Mouse (Mus musculus) limb, embryonic 15.5 days (tissue): ENCODE measurements at regions not wholly inside any gene's neighbourhood (a gene's known extent, or its start where the extent isn't known, plus 50 kb on each side); places are given as distances from the start of the nearest gene placed in this dataset.

Source experiments
- ATAC-seq: fragments of 200-750 bp; cut with Nextera tagmentation; 2 replicates; pipeline ENCODE4 v1.8.0; 2017; ENCODE audit warnings: low read depth, moderate TSS enrichment; ENCODE audit not compliant: insufficient number of reproducible peaks, low FRiP score, low TSS enrichment
- H3K27ac ChIP-seq: fragments of 300-500 bp; sonication (generic); 2 replicates; pipeline ENCODE4 v1.5.1; 2015; ENCODE audit warnings: moderate library complexity, mild to moderate bottlenecking, inconsistent platforms
- H3K27me3 ChIP-seq: fragments of 300-500 bp; sonication (generic); 2 replicates; pipeline ENCODE4 v1.6.1; 2015; ENCODE audit warnings: inconsistent platforms
- H3K36me3 ChIP-seq: fragments of 300-500 bp; sonication (generic); 2 replicates; pipeline ENCODE4 v1.6.1; 2015; ENCODE audit warnings: inconsistent platforms
- H3K4me1 ChIP-seq: fragments of 300-500 bp; sonication (generic); 2 replicates; pipeline ENCODE4 v1.6.1; 2015; ENCODE audit warnings: inconsistent platforms
- H3K4me2 ChIP-seq: fragments of 300-500 bp; sonication (generic); 2 replicates; pipeline ENCODE4 v1.6.1; 2015; ENCODE audit warnings: mild to moderate bottlenecking, inconsistent platforms
- H3K4me3 ChIP-seq: fragments of 300-500 bp; sonication (generic); 2 replicates; pipeline ENCODE4 v1.5.1; 2015; ENCODE audit warnings: mild to moderate bottlenecking, inconsistent platforms
- H3K9ac ChIP-seq: fragments of 300-500 bp; sonication (generic); 2 replicates; pipeline ENCODE4 v1.6.1; 2015; ENCODE audit warnings: inconsistent platforms
- H3K9me3 ChIP-seq: fragments of 300-500 bp; sonication (generic); 2 replicates; pipeline ENCODE4 v1.6.1; 2016; ENCODE audit warnings: inconsistent platforms
- WGBS: fragments of 180-500 bp; shearing (Covaris S2); methylation state at CpG from one replicate; pipeline ENCODE4 v1.1.7; 2015; 5-methylcytosine and 5-hydroxymethylcytosine counted together

- Histone ChIP-seq H3K4me2 (no peak overlapping the region), H3K4me1 (peaks cover 5% of the 10 kb centered on the region; the same call in 1 of the 2 replicates), H3K27ac (no peak overlapping the region), H3K9ac (no peak overlapping the region), H3K9me3 (no peaks in the 10 kb centered on the region), H3K4me3 (no peak overlapping the region), H3K36me3 (no peaks in the 10 kb centered on the region), H3K27me3 (no peaks in the 10 kb centered on the region)
- WGBS, result 36% methylated on average over 12 of the region's 12 CpGs
- ATAC-seq, result no peak
Measured at GRCm38 (mm10) chr10:17511779-17512335, 211.2 kb upstream of the Cited2 start.

GRCm38 (mm10) chr10:17512487-17512886, 210.5 kb upstream of the Cited2 start:
- Histone ChIP-seq H3K9me3 (no peaks in the 10 kb centered on the region), H3K4me2 (no peak overlapping the region), H3K27me3 (no peaks in the 10 kb centered on the region), H3K36me3 (no peaks in the 10 kb centered on the region), H3K9ac (no peak overlapping the region), H3K4me1 (peaks cover 5% of the 10 kb centered on the region; the same call in 1 of the 2 replicates), H3K4me3 (no peak overlapping the region), H3K27ac (no peak overlapping the region)
- no peak for ATAC-seq
- 26% methylated on average over 3 of the region's 3 CpGs for WGBS

GRCm38 (mm10) chr10:17513756-17514155, 209.3 kb upstream of the Cited2 start:
- Histone ChIP-seq H3K4me1 (peaks cover 5% of the 10 kb centered on the region; the same call in 1 of the 2 replicates), H3K27me3 (no peaks in the 10 kb centered on the region), H3K4me3 (no peak overlapping the region), H3K4me2 (no peak overlapping the region), H3K9ac (no peak overlapping the region), H3K9me3 (no peaks in the 10 kb centered on the region), H3K36me3 (no peaks in the 10 kb centered on the region), H3K27ac (no peak overlapping the region)
- no peak for ATAC-seq
- WGBS, result 73% methylated on average over 6 of the region's 6 CpGs

GRCm38 (mm10) chr10:17516068-17516467, 206.9 kb upstream of the Cited2 start:
- Histone ChIP-seq H3K27me3 (no peaks in the 10 kb centered on the region), H3K9ac (no peak overlapping the region), H3K4me2 (no peak overlapping the region), H3K9me3 (no peaks in the 10 kb centered on the region), H3K4me3 (no peak overlapping the region), H3K36me3 (no peaks in the 10 kb centered on the region), H3K4me1 (peaks cover 5% of the 10 kb centered on the region; the same call in 1 of the 2 replicates), H3K27ac (no peak overlapping the region)
- 91% methylated on average over 2 of the region's 2 CpGs for WGBS
- no peak for ATAC-seq

GRCm38 (mm10) chr10:17518423-17519175, 204.4 kb upstream of the Cited2 start:
- WGBS, result 67% methylated on average over 9 of the region's 9 CpGs
- Histone ChIP-seq H3K9me3 (no peaks in the 10 kb centered on the region), H3K4me2 (no peak overlapping the region), H3K36me3 (no peaks in the 10 kb centered on the region), H3K4me3 (no peak overlapping the region), H3K27ac (no peak overlapping the region), H3K27me3 (no peaks in the 10 kb centered on the region), H3K9ac (no peak overlapping the region), H3K4me1 (no peaks in the 10 kb centered on the region)
- ATAC-seq, result no peak

- 19% methylated on average over 5 of the region's 5 CpGs for WGBS
- H3K27ac ChIP-seq, result peak overlapping the region; percentile 43; the same call in 1 of the 2 replicates
Measured at GRCm38 (mm10) chr10:17522026-17522541, 200.9 kb upstream of the Cited2 start.

GRCm38 (mm10) chr10:17523558-17524328, 199.3 kb upstream of the Cited2 start:
- Histone ChIP-seq H3K9ac (no peak overlapping the region), H3K9me3 (no peaks in the 10 kb centered on the region), H3K4me2 (no peak overlapping the region), H3K36me3 (no peaks in the 10 kb centered on the region), H3K27ac (no peak overlapping the region), H3K4me1 (peaks cover 6% of the 10 kb centered on the region; the same call in 1 of the 2 replicates), H3K4me3 (no peak overlapping the region), H3K27me3 (no peaks in the 10 kb centered on the region)
- no peak for ATAC-seq
- 68% methylated on average over 6 of the region's 6 CpGs for WGBS

More at GRCm38 (mm10) chr10:17522026-17522541, 200.9 kb upstream of the Cited2 start:
- H3K27me3 ChIP-seq, result no peaks in the 10 kb centered on the region
- no peak overlapping the region for H3K9ac ChIP-seq
- no peak overlapping the region for H3K4me2 ChIP-seq
- H3K36me3 ChIP-seq, result no peaks in the 10 kb centered on the region
- no peaks in the 10 kb centered on the region for H3K4me1 ChIP-seq
- no peaks in the 10 kb centered on the region for H3K9me3 ChIP-seq
- ATAC-seq, result no peak
- no peak overlapping the region for H3K4me3 ChIP-seq

GRCm38 (mm10) chr10:17527151-17527737, 195.8 kb upstream of the Cited2 start:
- no peak for ATAC-seq
- no peaks in the 10 kb centered on the region for H3K27me3 ChIP-seq

GRCm38 (mm10) chr10:17528116-17528515, 194.9 kb upstream of the Cited2 start:
- Histone ChIP-seq H3K4me2 (no peak overlapping the region), H3K9ac (no peak overlapping the region), H3K4me1 (peaks cover 9% of the 10 kb centered on the region), H3K4me3 (no peak overlapping the region), H3K27ac (no peak overlapping the region), H3K27me3 (no peaks in the 10 kb centered on the region), H3K36me3 (no peaks in the 10 kb centered on the region), H3K9me3 (no peaks in the 10 kb centered on the region)
- WGBS, result 50% methylated on average over 2 of the region's 2 CpGs
- ATAC-seq, result no peak

More at GRCm38 (mm10) chr10:17527151-17527737, 195.8 kb upstream of the Cited2 start:
- Histone ChIP-seq H3K9ac (no peak overlapping the region), H3K4me2 (no peak overlapping the region), H3K9me3 (no peaks in the 10 kb centered on the region), H3K27ac (no peak overlapping the region), H3K4me3 (no peak overlapping the region), H3K36me3 (no peaks in the 10 kb centered on the region), H3K4me1 (peaks cover 9% of the 10 kb centered on the region)
- WGBS, result 70% methylated on average over 4 of the region's 4 CpGs

GRCm38 (mm10) chr10:17528846-17529245, 194.2 kb upstream of the Cited2 start:
- WGBS, result 70% methylated on average over 6 of the region's 6 CpGs
- Histone ChIP-seq H3K27ac (no peak overlapping the region), H3K4me2 (no peak overlapping the region), H3K9ac (no peak overlapping the region), H3K36me3 (no peaks in the 10 kb centered on the region), H3K4me1 (peaks cover 9% of the 10 kb centered on the region), H3K27me3 (no peaks in the 10 kb centered on the region), H3K9me3 (no peaks in the 10 kb centered on the region), H3K4me3 (no peak overlapping the region)
- no peak for ATAC-seq

GRCm38 (mm10) chr10:17529851-17530509, 193.0 kb upstream of the Cited2 start:
- Histone ChIP-seq H3K27ac (no peak overlapping the region), H3K27me3 (no peaks in the 10 kb centered on the region), H3K4me3 (no peak overlapping the region), H3K9me3 (no peaks in the 10 kb centered on the region), H3K36me3 (no peaks in the 10 kb centered on the region), H3K4me1 (peaks cover 9% of the 10 kb centered on the region), H3K4me2 (no peak overlapping the region), H3K9ac (no peak overlapping the region)
- ATAC-seq, result no peak
- WGBS, result 70% methylated on average over 4 of the region's 4 CpGs
